Mouse (Mus musculus) liver, adult 2 months (tissue): Measurements from ENCODE around the gene Ift88. TPM values are rescaled to one million over a fixed set of nuclear protein-coding genes. Genes with fewer than 3 reads are reported as not detected.

Experiments used
- DNase-seq: peaks from one replicate; pipeline ENCODE4 v3.0.0-alpha.2; 2011; ENCODE audit warnings: low read depth, low spot score; ENCODE audit errors: extremely low read depth
- H3K27ac ChIP-seq: fragments of 200-500 bp; replicated peaks from 2 replicates; pipeline ENCODE4 v1.5.1; 2012; ENCODE audit warnings: low read depth, mild to moderate bottlenecking, control low read depth, inconsistent platforms, low read length; ENCODE audit not compliant: insufficient read depth
- H3K27me3 ChIP-seq: fragments of 200-500 bp; 2 replicates; pipeline ENCODE4 v1.6.1; 2012; ENCODE audit warnings: mild to moderate bottlenecking, moderate library complexity, low read length, inconsistent platforms; ENCODE audit not compliant: control insufficient read depth, insufficient read depth
- H3K36me3 ChIP-seq: fragments of 200-500 bp; 2 replicates; pipeline ENCODE4 v1.6.1; 2012; ENCODE audit warnings: low read length, inconsistent platforms; ENCODE audit not compliant: control insufficient read depth, insufficient read depth
- H3K4me1 ChIP-seq: fragments of 200-500 bp; 2 replicates; pipeline ENCODE4 v1.6.1; 2011; ENCODE audit warnings: low read length; ENCODE audit not compliant: control insufficient read depth, insufficient read depth
- H3K4me3 ChIP-seq: fragments of 200-500 bp; 2 replicates; pipeline ENCODE4 v1.5.1; 2011; ENCODE audit warnings: low read depth, mild to moderate bottlenecking, control low read depth, low read length, moderate library complexity; ENCODE audit not compliant: insufficient read depth
- H3K79me2 ChIP-seq: fragments of 200-500 bp; 2 replicates; pipeline ENCODE4 v1.6.1; 2012; ENCODE audit warnings: inconsistent platforms, mild to moderate bottlenecking, low read length, moderate library complexity; ENCODE audit not compliant: control insufficient read depth, insufficient read depth
- H3K9ac ChIP-seq: fragments of 200-500 bp; 2 replicates; pipeline ENCODE4 v1.6.1; 2012; ENCODE audit warnings: low read depth, mild to moderate bottlenecking, control low read depth, inconsistent platforms, low read length
- CTCF ChIP-seq: fragments of 200-500 bp; IDR thresholded peaks from 2 replicates; pipeline ENCODE4 v1.5.1; 2011; ENCODE audit warnings: low read depth, low read length, control low read depth
- POLR2A ChIP-seq: fragments of 200-500 bp; IDR thresholded peaks from 2 replicates; pipeline ENCODE4 v1.6.1; 2011; ENCODE audit warnings: low read length, control low read depth; ENCODE audit not compliant: insufficient read depth; ENCODE audit errors: extremely low read depth
- WGBS: fragments of 180-500 bp; shearing (Covaris S2); methylation state at CpG from one replicate; pipeline ENCODE4 v1.1.7; 2018; 5-methylcytosine and 5-hydroxymethylcytosine counted together
- polyA plus RNA-seq: library from polyadenylated mRNA; depleted of rRNA; stranded (reverse); fragments of >200 nt; gene quantifications from 2 replicates; pipeline ENCODE4 v1.2.3, GENCODE M21; 2012
- total RNA-seq: library from RNA; depleted of rRNA; stranded (reverse); fragments of >200 nt; gene quantifications from 2 replicates; pipeline ENCODE4 v1.2.3, GENCODE M21; 2014

Gene Ift88
- total and polyA plus RNA-seq, 2 experiments = 2.5 to 6.0 TPM

DNA sequence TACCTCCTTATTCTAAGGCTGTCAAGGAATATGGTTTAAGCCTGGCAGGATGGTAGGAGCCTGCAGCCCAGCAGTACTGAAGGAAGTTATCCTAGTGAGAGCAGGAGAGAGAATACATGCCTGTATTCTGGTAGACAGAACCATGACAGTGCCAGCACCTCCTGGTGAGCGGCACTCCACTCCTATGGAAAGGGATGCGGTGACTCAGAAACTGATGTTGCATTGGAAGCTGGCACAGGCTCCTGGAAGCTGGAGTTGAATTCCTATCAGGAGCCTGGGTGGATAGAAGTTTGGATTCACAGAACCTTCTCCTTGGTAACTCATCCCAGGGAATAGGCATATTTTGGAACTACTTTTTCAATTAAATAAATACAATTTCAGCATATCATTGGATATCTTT, 70.0 kb downstream of the Ift88 start:
- WGBS = 97% methylated on average over 2 of the region's 2 CpGs
- Histone ChIP-seq H3K27ac (no peak overlapping the region), H3K4me1 (no peaks in the 10 kb centered on the region), H3K79me2 (no peaks in the 10 kb centered on the region), H3K36me3 (peaks cover 8% of the 10 kb centered on the region; the same call in 1 of the 2 replicates), H3K4me3 (no peak overlapping the region), H3K27me3 (no peaks in the 10 kb centered on the region), H3K9ac (no peak overlapping the region)
- DNase-seq = no peak
- TF ChIP-seq CTCF = no peak
- no peak for TF ChIP-seq POLR2A

DNA sequence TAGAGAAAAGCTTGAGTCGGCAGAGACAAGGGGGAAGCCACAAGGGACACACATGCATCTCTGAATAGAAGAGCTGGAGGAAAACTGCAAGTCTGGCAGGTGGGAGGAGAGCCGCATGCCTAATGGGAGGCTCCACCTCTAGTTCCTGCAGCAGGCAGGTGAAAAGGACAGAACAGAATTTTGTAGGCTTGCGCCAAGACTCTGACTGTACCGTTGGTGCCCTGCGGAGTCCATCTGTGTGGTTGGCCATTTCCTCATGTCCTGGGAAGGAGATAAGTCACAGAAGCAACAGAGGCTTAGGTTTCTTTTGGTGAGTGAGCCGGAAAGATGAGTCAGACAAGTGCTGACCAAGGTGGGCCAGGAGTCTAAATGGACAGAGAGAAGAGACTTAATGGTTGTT, 79.9 kb downstream of the Ift88 start:
- Histone ChIP-seq H3K79me2 (no peaks in the 10 kb centered on the region), H3K36me3 (no peaks in the 10 kb centered on the region; the same call in 1 of the 2 replicates), H3K27me3 (no peaks in the 10 kb centered on the region), H3K4me3 (no peak overlapping the region), H3K9ac (no peak overlapping the region), H3K4me1 (no peaks in the 10 kb centered on the region), H3K27ac (no peak overlapping the region)
- DNase-seq = no peak
- TF ChIP-seq CTCF = no peak
- no peak for TF ChIP-seq POLR2A
- 95% methylated on average over 6 of the region's 6 CpGs for WGBS

DNA sequence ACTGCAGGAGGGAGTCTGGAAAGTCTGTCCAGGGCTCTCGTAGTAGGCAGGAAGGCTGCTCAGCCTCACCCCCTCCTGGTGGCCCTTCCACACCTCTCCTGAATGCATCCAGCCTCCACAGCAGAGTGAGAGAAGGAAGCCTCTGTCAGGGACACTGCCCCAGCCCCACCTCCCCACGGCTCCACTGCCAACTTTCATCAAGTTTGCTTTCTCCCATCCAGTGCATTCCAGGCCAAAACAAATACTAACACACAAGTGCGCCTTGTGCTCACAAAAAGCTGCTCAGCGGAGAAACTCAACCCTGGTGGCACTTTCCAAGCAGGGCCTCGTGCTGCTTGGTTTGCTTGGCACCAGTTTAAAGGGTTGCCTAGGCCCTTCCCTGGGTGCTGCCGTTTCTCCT, 85.7 kb downstream of the Ift88 start:
- no peaks in the 10 kb centered on the region for H3K36me3 ChIP-seq
- H3K9ac ChIP-seq = no peak overlapping the region
- H3K79me2 ChIP-seq = no peaks in the 10 kb centered on the region
- H3K4me1 ChIP-seq = no peaks in the 10 kb centered on the region
- no peaks in the 10 kb centered on the region for H3K27me3 ChIP-seq
- WGBS = 25% methylated on average over 6 of the region's 6 CpGs
- no peak overlapping the region for H3K27ac ChIP-seq
- no peak for TF ChIP-seq POLR2A
- no peak for TF ChIP-seq CTCF
- peak; percentile 43 for DNase-seq
- no peak overlapping the region for H3K4me3 ChIP-seq

DNA sequence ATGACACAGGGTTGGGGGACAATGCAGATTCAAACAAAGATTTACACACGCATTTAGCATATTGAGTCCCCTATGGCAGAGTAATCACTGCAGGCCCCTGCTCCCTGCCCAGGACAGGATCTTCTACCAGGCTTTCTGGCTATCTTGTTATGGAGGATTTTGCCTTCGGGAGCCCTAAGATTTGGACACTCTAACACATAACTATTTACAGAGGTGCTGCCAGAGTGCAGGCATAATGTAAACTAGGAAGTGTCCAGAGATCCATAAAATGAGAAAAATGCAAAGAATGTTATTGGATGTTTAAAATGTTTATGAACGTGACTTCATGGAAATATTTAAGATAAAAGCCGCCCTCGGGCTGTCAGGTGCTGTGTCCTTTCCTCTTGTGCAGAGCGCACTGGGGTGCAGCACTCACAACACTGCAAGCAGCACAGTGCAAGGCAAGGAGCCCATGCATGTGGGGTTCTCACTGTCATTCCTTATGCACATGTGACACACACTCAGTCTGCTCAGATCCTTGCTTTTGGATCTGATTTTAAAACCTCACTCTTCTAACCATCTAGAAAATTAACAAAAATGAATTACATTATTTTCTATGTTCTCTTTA, 91.4 kb downstream of the Ift88 start:
- no peak for DNase-seq
- WGBS = 82% methylated on average over 6 of the region's 6 CpGs
- H3K27ac ChIP-seq = no peak overlapping the region
- H3K27me3 ChIP-seq = no peaks in the 10 kb centered on the region
- H3K36me3 ChIP-seq = no peaks in the 10 kb centered on the region; the same call in 1 of the 2 replicates
- TF ChIP-seq POLR2A = no peak
- no peak for TF ChIP-seq CTCF
- no peak overlapping the region for H3K4me3 ChIP-seq
- H3K9ac ChIP-seq = no peak overlapping the region
- H3K4me1 ChIP-seq = no peaks in the 10 kb centered on the region
- no peaks in the 10 kb centered on the region for H3K79me2 ChIP-seq

DNA sequence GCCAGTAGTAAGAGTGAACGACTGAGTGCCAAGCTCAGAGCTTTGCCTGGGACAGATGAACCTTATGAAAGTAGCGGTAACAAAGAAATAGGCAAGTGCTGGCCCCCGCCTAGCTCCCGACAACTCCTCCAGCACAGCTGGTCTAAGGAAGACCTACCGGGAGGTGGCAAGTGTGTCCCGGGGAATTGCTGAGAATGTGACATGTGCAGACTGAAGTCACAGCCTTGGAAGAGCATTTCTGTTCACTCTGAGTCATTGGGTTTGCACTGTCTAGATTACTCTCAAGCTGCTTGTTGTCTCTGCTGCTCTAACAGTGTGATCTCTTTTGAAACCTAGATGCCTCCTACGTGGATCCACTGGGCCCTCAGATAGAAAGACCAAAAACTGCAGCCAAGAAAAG, 93.1 kb downstream of the Ift88 start:
- 92% methylated on average over 7 of the region's 7 CpGs for WGBS
- Histone ChIP-seq H3K27ac (no peak overlapping the region), H3K4me1 (no peaks in the 10 kb centered on the region), H3K79me2 (no peaks in the 10 kb centered on the region), H3K27me3 (no peaks in the 10 kb centered on the region), H3K9ac (no peak overlapping the region), H3K36me3 (no peaks in the 10 kb centered on the region; the same call in 1 of the 2 replicates), H3K4me3 (no peak overlapping the region)
- no peak for DNase-seq
- TF ChIP-seq CTCF = no peak
- TF ChIP-seq POLR2A = no peak

DNA sequence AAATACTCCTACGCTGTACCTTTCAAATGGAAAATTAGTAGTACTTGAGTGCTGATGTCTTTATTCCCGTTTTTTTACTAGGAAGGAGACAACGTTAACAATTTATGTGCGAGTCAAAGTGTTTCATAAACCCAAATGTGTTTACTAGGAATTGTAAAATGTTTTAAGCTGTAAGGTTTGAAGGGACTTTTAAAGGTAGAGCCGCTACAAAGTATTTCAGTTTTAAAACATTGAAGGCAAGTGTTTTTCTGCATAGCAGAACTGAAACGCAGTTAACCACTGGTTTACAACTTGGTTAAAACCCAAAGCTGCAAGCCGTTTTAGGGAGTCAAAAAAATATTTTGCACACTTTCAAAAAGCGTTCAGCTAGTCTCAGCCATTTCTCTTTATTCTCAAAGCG, 99.9 kb downstream of the Ift88 start:
- DNase-seq = no peak
- Histone ChIP-seq H3K4me1 (peaks cover 7% of the 10 kb centered on the region), H3K9ac (no peak overlapping the region), H3K27ac (no peak overlapping the region), H3K36me3 (no peaks in the 10 kb centered on the region), H3K27me3 (peaks cover 9% of the 10 kb centered on the region), H3K4me3 (no peak overlapping the region), H3K79me2 (no peaks in the 10 kb centered on the region)
- WGBS = 94% methylated on average over 9 of the region's 9 CpGs
- TF ChIP-seq CTCF (no peak), POLR2A (no peak)
